Mouse (Mus musculus): Measurements from ENCODE around the gene Cwc22. TPM values are rescaled to one million over a fixed set of nuclear protein-coding genes. Genes with fewer than 3 reads are reported as not detected.

Cwc22 gene
- polyA plus RNA-seq, 1 experiment from 2014 or later: 21.7 TPM

DNA sequence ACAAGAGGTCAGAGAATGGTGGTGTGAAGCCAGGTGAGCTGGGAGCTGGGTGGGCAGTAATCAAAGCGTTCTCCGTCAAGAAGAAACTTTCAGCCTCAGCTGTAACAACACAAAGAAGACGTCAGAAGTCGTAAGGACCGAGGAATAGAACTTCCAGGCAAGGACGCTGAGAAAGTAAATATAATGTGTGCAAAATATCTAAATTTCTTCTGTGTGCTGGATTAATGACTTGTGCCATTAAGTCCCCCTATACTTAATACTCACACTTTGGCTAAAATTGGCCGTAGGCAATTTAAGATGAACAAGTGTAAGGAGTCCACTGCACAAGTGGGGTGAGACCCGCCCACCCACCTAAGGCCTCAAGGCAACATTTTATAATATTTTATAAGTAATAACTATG is 51.3 kb downstream of the Cwc22 start:
- WGBS: 94% methylated on average over 8 of the region's 8 CpGs
- no peaks in the 10 kb centered on the region for H3K4me1 ChIP-seq (ENCODE audit: control insufficient read depth, insufficient read depth, low read length)
- no peak overlapping the region for H3K27ac ChIP-seq (ENCODE audit: low read depth, low read length)
- no peaks in the 10 kb centered on the region for H3K9me3 ChIP-seq (replicated peaks; ENCODE audit: control insufficient read depth, low read length)
- no peak overlapping the region for H3K9ac ChIP-seq (ENCODE audit: low read length)
- DNase-seq (ENCODE audit: low spot score): no peak
- H3K36me3 ChIP-seq (ENCODE audit: control insufficient read depth, insufficient read depth, low read length): peaks cover 54% of the 10 kb centered on the region
- no peak overlapping the region for H3K4me2 ChIP-seq (ENCODE audit: low read length)
- ATAC-seq: no peak
- H3K4me3 ChIP-seq (ENCODE audit: low read depth, low read length): no peak overlapping the region
- no peaks in the 10 kb centered on the region for H3K27me3 ChIP-seq (replicated peaks; ENCODE audit: control insufficient read depth, insufficient read depth, low read length)

DNA sequence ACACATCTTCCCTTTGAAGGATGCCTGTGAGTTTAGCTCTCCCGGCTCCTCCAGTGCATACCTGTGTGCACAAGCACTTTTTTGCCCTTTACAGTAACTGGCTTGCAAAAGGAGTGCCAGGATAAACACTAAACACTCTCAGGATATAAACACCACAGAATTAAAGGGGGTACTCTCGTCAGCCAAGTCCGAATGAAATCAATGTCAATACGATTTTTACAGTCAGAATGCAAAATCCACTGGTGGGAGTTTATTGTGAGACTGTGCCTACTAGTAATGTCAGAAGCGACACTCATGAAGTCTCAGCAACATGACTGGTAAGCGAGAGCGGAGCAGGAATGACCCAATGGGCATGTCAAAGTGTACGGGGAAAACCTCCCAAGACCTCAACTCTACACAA is 52.7 kb downstream of the Cwc22 start:
- Histone ChIP-seq H3K27me3 (replicated peaks; ENCODE audit: control insufficient read depth, insufficient read depth, low read length) (no peaks in the 10 kb centered on the region), H3K9me3 (replicated peaks; ENCODE audit: control insufficient read depth, low read length) (no peaks in the 10 kb centered on the region), H3K4me2 (ENCODE audit: low read length) (no peak overlapping the region), H3K4me3 (ENCODE audit: low read depth, low read length) (no peak overlapping the region), H3K36me3 (ENCODE audit: control insufficient read depth, insufficient read depth, low read length) (peaks cover 44% of the 10 kb centered on the region), H3K4me1 (ENCODE audit: control insufficient read depth, insufficient read depth, low read length) (no peaks in the 10 kb centered on the region), H3K27ac (ENCODE audit: low read depth, low read length) (no peak overlapping the region), H3K9ac (ENCODE audit: low read length) (no peak overlapping the region)
- no peak for ATAC-seq
- WGBS: 95% methylated on average over 8 of the region's 8 CpGs
- DNase-seq (ENCODE audit: low spot score): no peak

GRCm38 (mm10) chr2:77892573-77892972 is 53.6 kb downstream of the Cwc22 start:
- Histone ChIP-seq H3K9me3 (replicated peaks; ENCODE audit: control insufficient read depth, low read length) (no peaks in the 10 kb centered on the region), H3K4me3 (ENCODE audit: low read depth, low read length) (no peak overlapping the region), H3K27me3 (replicated peaks; ENCODE audit: control insufficient read depth, insufficient read depth, low read length) (no peaks in the 10 kb centered on the region), H3K9ac (ENCODE audit: low read length) (no peak overlapping the region), H3K4me1 (ENCODE audit: control insufficient read depth, insufficient read depth, low read length) (no peaks in the 10 kb centered on the region), H3K4me2 (ENCODE audit: low read length) (no peak overlapping the region), H3K27ac (ENCODE audit: low read depth, low read length) (no peak overlapping the region), H3K36me3 (ENCODE audit: control insufficient read depth, insufficient read depth, low read length) (peaks cover 36% of the 10 kb centered on the region)
- 93% methylated on average over 4 of the region's 4 CpGs for WGBS
- ATAC-seq (no peak), DNase-seq (ENCODE audit: low spot score) (no peak)

DNA sequence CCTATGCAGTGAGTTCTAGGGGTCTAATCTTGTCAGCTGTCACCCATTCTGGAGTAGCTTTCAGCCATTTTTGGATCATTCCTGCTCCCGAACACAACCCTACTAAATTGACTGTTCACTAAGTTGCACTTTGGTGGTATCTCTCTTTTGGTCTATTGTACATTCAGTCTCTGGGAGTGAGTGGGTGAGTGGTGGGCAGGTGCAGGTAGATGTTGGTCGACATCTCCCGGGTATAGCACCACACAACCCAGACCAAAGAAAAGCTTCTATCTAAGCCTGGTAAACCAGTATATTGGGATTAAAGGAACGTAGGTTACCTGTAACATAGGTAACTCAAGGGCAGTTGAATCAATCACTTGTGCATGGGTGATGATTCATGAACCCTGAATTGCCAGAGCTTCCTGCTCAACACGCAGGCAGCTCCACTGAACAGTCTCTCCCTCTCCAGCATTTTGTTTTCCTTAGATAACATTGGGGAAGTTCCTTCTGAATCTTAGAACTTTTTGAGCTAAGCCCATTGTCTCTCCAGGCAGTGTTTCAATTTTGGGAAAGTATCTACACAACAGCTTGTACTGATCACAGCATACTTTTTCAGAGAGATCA is 55.2 kb downstream of the Cwc22 start:
- WGBS: 94% methylated on average over 5 of the region's 5 CpGs
- H3K27me3 ChIP-seq (replicated peaks; ENCODE audit: control insufficient read depth, insufficient read depth, low read length): no peaks in the 10 kb centered on the region
- DNase-seq (ENCODE audit: low spot score): no peak
- ATAC-seq: no peak
- no peak overlapping the region for H3K27ac ChIP-seq (ENCODE audit: low read depth, low read length)
- peaks cover 23% of the 10 kb centered on the region for H3K36me3 ChIP-seq (ENCODE audit: control insufficient read depth, insufficient read depth, low read length)
- no peaks in the 10 kb centered on the region for H3K9me3 ChIP-seq (replicated peaks; ENCODE audit: control insufficient read depth, low read length)
- no peak overlapping the region for H3K9ac ChIP-seq (ENCODE audit: low read length)
- H3K4me2 ChIP-seq (ENCODE audit: low read length): no peak overlapping the region
- H3K4me3 ChIP-seq (ENCODE audit: low read depth, low read length): no peak overlapping the region
- H3K4me1 ChIP-seq (ENCODE audit: control insufficient read depth, insufficient read depth, low read length): no peaks in the 10 kb centered on the region

GRCm38 (mm10) chr2:77889949-77890348 is 56.2 kb downstream of the Cwc22 start:
- Histone ChIP-seq H3K36me3 (ENCODE audit: control insufficient read depth, insufficient read depth, low read length) (peaks cover 17% of the 10 kb centered on the region), H3K27ac (ENCODE audit: low read depth, low read length) (no peak overlapping the region), H3K4me1 (ENCODE audit: control insufficient read depth, insufficient read depth, low read length) (no peaks in the 10 kb centered on the region), H3K9ac (ENCODE audit: low read length) (no peak overlapping the region), H3K4me2 (ENCODE audit: low read length) (no peak overlapping the region), H3K27me3 (replicated peaks; ENCODE audit: control insufficient read depth, insufficient read depth, low read length) (no peaks in the 10 kb centered on the region), H3K9me3 (replicated peaks; ENCODE audit: control insufficient read depth, low read length) (no peaks in the 10 kb centered on the region), H3K4me3 (ENCODE audit: low read depth, low read length) (no peak overlapping the region)
- ATAC-seq (no peak), DNase-seq (ENCODE audit: low spot score) (no peak)
- 97% methylated on average over 6 of the region's 6 CpGs for WGBS

- H3K4me2 ChIP-seq (ENCODE audit: low read length): no peak overlapping the region
- no peaks in the 10 kb centered on the region for H3K4me1 ChIP-seq (ENCODE audit: control insufficient read depth, insufficient read depth, low read length)
- H3K36me3 ChIP-seq (ENCODE audit: control insufficient read depth, insufficient read depth, low read length): peaks cover 12% of the 10 kb centered on the region
- H3K4me3 ChIP-seq (ENCODE audit: low read depth, low read length): no peak overlapping the region
- no peaks in the 10 kb centered on the region for H3K9me3 ChIP-seq (replicated peaks; ENCODE audit: control insufficient read depth, low read length)
- H3K27me3 ChIP-seq (replicated peaks; ENCODE audit: control insufficient read depth, insufficient read depth, low read length): no peaks in the 10 kb centered on the region
- no peak for DNase-seq (ENCODE audit: low spot score)
- WGBS: 95% methylated on average over 5 of the region's 5 CpGs
- no peak overlapping the region for H3K27ac ChIP-seq (ENCODE audit: low read depth, low read length)
- no peak overlapping the region for H3K9ac ChIP-seq (ENCODE audit: low read length)
- ATAC-seq: no peak
Measured at GRCm38 (mm10) chr2:77889401-77889800, 56.8 kb downstream of the Cwc22 start.

- Histone ChIP-seq H3K9ac (ENCODE audit: low read length) (no peak overlapping the region), H3K4me1 (ENCODE audit: control insufficient read depth, insufficient read depth, low read length) (no peaks in the 10 kb centered on the region), H3K36me3 (ENCODE audit: control insufficient read depth, insufficient read depth, low read length) (peaks cover 9% of the 10 kb centered on the region), H3K4me2 (ENCODE audit: low read length) (no peak overlapping the region), H3K9me3 (replicated peaks; ENCODE audit: control insufficient read depth, low read length) (no peaks in the 10 kb centered on the region), H3K27me3 (replicated peaks; ENCODE audit: control insufficient read depth, insufficient read depth, low read length) (no peaks in the 10 kb centered on the region), H3K27ac (ENCODE audit: low read depth, low read length) (no peak overlapping the region), H3K4me3 (ENCODE audit: low read depth, low read length) (no peak overlapping the region)
- ATAC-seq: no peak
- 78% methylated on average over 2 of the region's 2 CpGs for WGBS
- no peak for DNase-seq (ENCODE audit: low spot score)
Measured at GRCm38 (mm10) chr2:77888826-77889225, 57.3 kb downstream of the Cwc22 start.

GRCm38 (mm10) chr2:77888056-77888455 is 58.1 kb downstream of the Cwc22 start:
- no peak overlapping the region for H3K4me3 ChIP-seq (ENCODE audit: low read depth, low read length)
- peaks cover 4% of the 10 kb centered on the region for H3K36me3 ChIP-seq (ENCODE audit: control insufficient read depth, insufficient read depth, low read length)
- no peaks in the 10 kb centered on the region for H3K9me3 ChIP-seq (replicated peaks; ENCODE audit: control insufficient read depth, low read length)
- ATAC-seq (no peak), DNase-seq (ENCODE audit: low spot score) (no peak)
- no peak overlapping the region for H3K9ac ChIP-seq (ENCODE audit: low read length)
- no peak overlapping the region for H3K27ac ChIP-seq (ENCODE audit: low read depth, low read length)
- H3K4me1 ChIP-seq (ENCODE audit: control insufficient read depth, insufficient read depth, low read length): no peaks in the 10 kb centered on the region
- H3K27me3 ChIP-seq (replicated peaks; ENCODE audit: control insufficient read depth, insufficient read depth, low read length): no peaks in the 10 kb centered on the region
- 90% methylated on average over 6 of the region's 6 CpGs for WGBS
- H3K4me2 ChIP-seq (ENCODE audit: low read length): no peak overlapping the region

DNA sequence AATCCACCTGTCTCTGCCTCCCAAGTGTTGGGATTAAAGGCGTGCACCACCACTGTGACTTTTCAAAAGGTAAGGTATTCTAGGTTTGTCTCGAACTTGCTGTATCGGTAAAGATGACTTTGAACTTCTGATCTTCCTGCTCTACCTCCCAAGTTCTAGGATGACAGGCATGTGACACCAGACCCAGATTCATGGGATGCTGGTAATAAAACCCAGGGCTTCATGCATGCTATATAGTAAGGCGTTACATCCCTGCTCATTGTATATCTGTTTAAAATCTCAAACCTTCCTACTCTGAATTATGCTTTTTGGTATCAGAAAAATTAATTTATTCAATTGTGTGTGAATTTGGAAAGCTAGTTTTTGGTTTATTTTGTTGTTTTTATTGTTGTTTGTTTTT is 59.0 kb downstream of the Cwc22 start:
- no peak overlapping the region for H3K4me3 ChIP-seq (ENCODE audit: low read depth, low read length)
- no peak for DNase-seq (ENCODE audit: low spot score)
- H3K9me3 ChIP-seq (replicated peaks; ENCODE audit: control insufficient read depth, low read length): no peaks in the 10 kb centered on the region
- no peaks in the 10 kb centered on the region for H3K4me1 ChIP-seq (ENCODE audit: control insufficient read depth, insufficient read depth, low read length)
- no peak overlapping the region for H3K9ac ChIP-seq (ENCODE audit: low read length)
- H3K4me2 ChIP-seq (ENCODE audit: low read length): no peak overlapping the region
- 95% methylated on average over 4 of the region's 4 CpGs for WGBS
- no peaks in the 10 kb centered on the region for H3K27me3 ChIP-seq (replicated peaks; ENCODE audit: control insufficient read depth, insufficient read depth, low read length)
- no peak for ATAC-seq
- no peak overlapping the region for H3K27ac ChIP-seq (ENCODE audit: low read depth, low read length)
- H3K36me3 ChIP-seq (ENCODE audit: control insufficient read depth, insufficient read depth, low read length): no peaks in the 10 kb centered on the region

All from forebrain, embryonic 14.5 days (tissue).